Mouse (Mus musculus) kidney, embryonic 16.5 days (tissue): ENCODE measurements around the gene Prodh2. TPM values are rescaled to one million over a fixed set of nuclear protein-coding genes. Genes with fewer than 3 reads are reported as not detected.

Source experiments
- ATAC-seq: fragments of 200-750 bp; cut with Nextera tagmentation; 2 replicates; pipeline ENCODE4 v1.8.0; 2017; ENCODE audit warnings: moderate TSS enrichment; ENCODE audit not compliant: low FRiP score, low TSS enrichment
- H3K27ac ChIP-seq: fragments of 300-500 bp; sonication (generic); 2 replicates; pipeline ENCODE4 v1.5.1; 2014; ENCODE audit warnings: low read length
- H3K27me3 ChIP-seq: fragments of 300-500 bp; sonication (generic); 2 replicates; pipeline ENCODE4 v1.6.1; 2014; ENCODE audit warnings: low read length, control low read depth, mixed read lengths; ENCODE audit not compliant: insufficient read depth
- H3K36me3 ChIP-seq: fragments of 300-500 bp; sonication (generic); 2 replicates; pipeline ENCODE4 v1.6.1; 2014; ENCODE audit warnings: low read length, control low read depth, mixed read lengths; ENCODE audit not compliant: insufficient read depth
- H3K4me1 ChIP-seq: fragments of 300-500 bp; sonication (generic); 2 replicates; pipeline ENCODE4 v1.6.1; 2014; ENCODE audit warnings: low read length, control low read depth, mixed read lengths; ENCODE audit not compliant: insufficient read depth
- H3K4me2 ChIP-seq: fragments of 300-500 bp; sonication (generic); replicated peaks from 2 replicates; pipeline ENCODE4 v1.6.1; 2014; ENCODE audit warnings: low read depth, low read length
- H3K4me3 ChIP-seq: fragments of 300-500 bp; sonication (generic); 2 replicates; pipeline ENCODE4 v1.5.1; 2014; ENCODE audit warnings: mild to moderate bottlenecking, low read length
- H3K9ac ChIP-seq: fragments of 300-500 bp; sonication (generic); replicated peaks from 2 replicates; pipeline ENCODE4 v1.6.1; 2014; ENCODE audit warnings: low read length
- H3K9me3 ChIP-seq: fragments of 300-500 bp; sonication (generic); 2 replicates; pipeline ENCODE4 v1.6.1; 2016; ENCODE audit warnings: low read length, control low read depth
- WGBS: fragments of 180-500 bp; shearing (Covaris S2); extraction: QIAGEN DNeasy Blood & Tissue Kit; methylation state at CpG from one replicate; pipeline ENCODE4 v1.1.7; 2014; 5-methylcytosine and 5-hydroxymethylcytosine counted together
- polyA plus RNA-seq: library from polyadenylated mRNA; unstranded; fragments of >200 nt; fragmentation: Nextera tagmentation; extraction: Ambion mirVana; gene quantifications from 2 replicates; pipeline ENCODE4 v1.2.1, GENCODE M21; 2015

Gene Prodh2
- polyA plus RNA-seq, 1 experiment from 2014 or later = 27.6 TPM

GRCm38 (mm10) chr7:30553021-30553589 is 59.7 kb downstream of the Prodh2 start:
- Histone ChIP-seq H3K4me3 (peak overlapping the region; percentile 76), H3K9ac (peak overlapping the region; percentile 84), H3K27ac (peak overlapping the region; percentile 99), H3K9me3 (no peaks in the 10 kb centered on the region), H3K27me3 (no peaks in the 10 kb centered on the region), H3K36me3 (peaks cover 36% of the 10 kb centered on the region), H3K4me2 (peak overlapping the region; percentile 95), H3K4me1 (peaks cover 25% of the 10 kb centered on the region)
- WGBS = 2% methylated on average over 23 of the region's 23 CpGs
- ATAC-seq = peak; percentile 23; the same call in 1 of the 2 replicates

- 83% methylated on average over 22 of the region's 22 CpGs for WGBS
These were observed 60.6 kb downstream of the Prodh2 start for GRCm38 (mm10) chr7:30553810-30554584.

GRCm38 (mm10) chr7:30556894-30557536 is 63.6 kb downstream of the Prodh2 start:
- H3K9me3 ChIP-seq = no peaks in the 10 kb centered on the region
- no peaks in the 10 kb centered on the region for H3K27me3 ChIP-seq
- H3K4me1 ChIP-seq = peaks cover 26% of the 10 kb centered on the region
- no peak overlapping the region for H3K4me2 ChIP-seq
- H3K9ac ChIP-seq = no peak overlapping the region
- no peak overlapping the region for H3K27ac ChIP-seq
- peaks cover 31% of the 10 kb centered on the region for H3K36me3 ChIP-seq
- WGBS = 93% methylated on average over 18 of the region's 18 CpGs
- no peak overlapping the region for H3K4me3 ChIP-seq
- ATAC-seq = no peak

More at GRCm38 (mm10) chr7:30553810-30554584, 60.6 kb downstream of the Prodh2 start:
- Histone ChIP-seq H3K27ac (no peak overlapping the region), H3K27me3 (no peaks in the 10 kb centered on the region), H3K9me3 (no peaks in the 10 kb centered on the region), H3K4me1 (peaks cover 34% of the 10 kb centered on the region), H3K36me3 (peaks cover 34% of the 10 kb centered on the region), H3K9ac (peak overlapping the region; percentile 84; the same call in 1 of the 2 replicates), H3K4me2 (peak overlapping the region; percentile 95), H3K4me3 (peak overlapping the region; percentile 76)
- ATAC-seq = no peak

GRCm38 (mm10) chr7:30557901-30558514 is 64.6 kb downstream of the Prodh2 start:
- Histone ChIP-seq H3K4me3 (peak overlapping the region; percentile 81), H3K9ac (peak overlapping the region; percentile 83), H3K27ac (no peak overlapping the region), H3K27me3 (no peaks in the 10 kb centered on the region), H3K4me1 (peaks cover 21% of the 10 kb centered on the region), H3K9me3 (no peaks in the 10 kb centered on the region), H3K4me2 (peak overlapping the region; percentile 96), H3K36me3 (peaks cover 31% of the 10 kb centered on the region)
- ATAC-seq = no peak
- WGBS = 84% methylated on average over 13 of the region's 13 CpGs

- H3K9me3 ChIP-seq = no peaks in the 10 kb centered on the region
- H3K4me3 ChIP-seq = peak overlapping the region; percentile 81
- H3K36me3 ChIP-seq = peaks cover 31% of the 10 kb centered on the region
- H3K4me2 ChIP-seq = peak overlapping the region; percentile 96
- no peaks in the 10 kb centered on the region for H3K27me3 ChIP-seq
- peak overlapping the region; percentile 17; the same call in 1 of the 2 replicates for H3K27ac ChIP-seq
- ATAC-seq = no peak
- peaks cover 14% of the 10 kb centered on the region for H3K4me1 ChIP-seq
- peak overlapping the region; percentile 83 for H3K9ac ChIP-seq
- WGBS = 13% methylated on average over 12 of the region's 12 CpGs
These were observed 65.4 kb downstream of the Prodh2 start for GRCm38 (mm10) chr7:30558656-30559442.

- Histone ChIP-seq H3K4me2 (peak within 1 kb of the TSS; percentile 96), H3K4me3 (peak within 1 kb of the TSS; percentile 81), H3K9me3 (no peaks in the 10 kb centered on the region), H3K4me1 (peaks cover 19% of the 10 kb centered on the region), H3K27ac (peak within 1 kb of the TSS; percentile 48), H3K9ac (peak within 1 kb of the TSS; percentile 83), H3K27me3 (no peaks in the 10 kb centered on the region), H3K36me3 (peaks cover 25% of the 10 kb centered on the region)
- ATAC-seq = peak; percentile 89
- WGBS = under 1% methylated on average over 20 of the region's 20 CpGs
These were observed 66.1 kb downstream of the Prodh2 start, which contains the start of gene Lin37 for GRCm38 (mm10) chr7:30559443-30559954. Lin37 (minus strand) TSS chr7:30559838.

- WGBS = 64% methylated on average over 2 of the region's 2 CpGs
- peaks cover 22% of the 10 kb centered on the region for H3K36me3 ChIP-seq
- ATAC-seq = no peak
- H3K9me3 ChIP-seq = no peaks in the 10 kb centered on the region
- H3K27me3 ChIP-seq = no peaks in the 10 kb centered on the region
- H3K4me3 ChIP-seq = no peak overlapping the region
- peaks cover 19% of the 10 kb centered on the region for H3K4me1 ChIP-seq
- no peak overlapping the region for H3K9ac ChIP-seq
- no peak overlapping the region for H3K4me2 ChIP-seq
- no peak overlapping the region for H3K27ac ChIP-seq
These were observed 66.9 kb downstream of the Prodh2 start for GRCm38 (mm10) chr7:30560296-30560695.

- WGBS = under 1% methylated on average over 27 of the region's 27 CpGs
- peak overlapping the region; percentile 81 for H3K9ac ChIP-seq
- no peaks in the 10 kb centered on the region for H3K27me3 ChIP-seq
- ATAC-seq = 0 out of 2 replicates have a peak, but pooled peaks have one; percentile 4
- H3K27ac ChIP-seq = peak overlapping the region; percentile 79
- H3K9me3 ChIP-seq = no peaks in the 10 kb centered on the region
- peak overlapping the region; percentile 78 for H3K4me2 ChIP-seq
- H3K4me3 ChIP-seq = peak overlapping the region; percentile 82
- H3K4me1 ChIP-seq = peaks cover 19% of the 10 kb centered on the region
- peaks cover 25% of the 10 kb centered on the region for H3K36me3 ChIP-seq
These were observed 69.2 kb downstream of the Prodh2 start for GRCm38 (mm10) chr7:30562526-30563116.
